Comparison of ENCODE assay signal across 8 mouse cellular contexts in the genomic region with DNA sequence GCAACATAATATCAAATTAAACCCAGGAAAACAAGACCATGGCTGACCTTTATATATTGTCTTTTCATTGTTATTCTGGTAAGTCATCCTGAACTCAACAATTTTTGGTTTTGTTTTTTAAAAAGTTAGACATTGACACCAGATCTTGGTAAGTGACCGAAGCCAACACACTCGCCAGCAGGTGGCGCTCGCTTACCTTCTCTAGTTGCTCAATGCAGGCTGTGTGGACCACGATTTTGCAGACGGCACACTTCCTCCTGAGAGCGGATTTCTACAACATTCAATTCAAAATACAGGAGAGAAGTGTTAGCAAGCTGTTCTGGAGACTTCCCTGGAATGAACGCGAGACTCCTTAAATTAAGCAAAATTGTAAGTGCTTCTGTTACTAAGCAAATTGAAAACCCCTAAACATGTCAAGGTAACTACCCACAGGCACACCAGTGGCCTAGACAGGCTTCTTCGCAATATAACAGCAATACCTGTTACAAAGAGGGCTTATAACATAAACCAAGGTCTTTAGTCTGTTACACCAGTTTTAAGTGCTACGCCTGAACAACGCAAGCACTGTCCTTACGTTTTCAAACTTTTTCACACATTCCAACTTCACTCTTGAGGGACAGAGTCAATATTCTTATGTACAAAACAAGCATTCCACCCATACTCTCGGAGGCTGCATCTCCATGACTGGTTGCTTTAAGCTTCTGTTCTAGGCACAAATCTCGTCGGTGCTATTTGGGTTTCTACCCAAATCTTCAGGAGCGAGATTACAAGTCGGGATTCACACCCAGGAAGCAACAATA.
A peak's percentile ranks its signal among the peaks of the same experiment; 100 is the strongest.
DNase-seq lines count a peak whose midpoint lies in the region; ATAC-seq and TF ChIP-seq lines count a peak whose summit lies in the region.

No protein-coding gene starts in this region.

- no peak overlapping the region for H3K4me3 ChIP-seq in bone marrow macrophage, adult 2 months (ENCODE audit: insufficient read depth, low read length)
- H3K4me3 ChIP-seq in embryonic fibroblast, embryonic 13.5 days (ENCODE audit: insufficient read depth, low read length): no peak overlapping the region
- peak overlapping the region; percentile 39 for H3K4me3 ChIP-seq in heart, embryonic 13.5 days
- H3K4me3 ChIP-seq in kidney, postnatal 0 days (replicated peaks; ENCODE audit: low read depth, low read length): no peak overlapping the region
- H3K4me3 ChIP-seq in liver, embryonic 11.5 days (ENCODE audit: low read depth, low read length): no peak overlapping the region
- no peak overlapping the region for H3K4me3 ChIP-seq in neural tube, embryonic 12.5 days

- H3K27me3 ChIP-seq in heart, embryonic 13.5 days (replicated peaks): no peaks in the 10 kb centered on the region
- no peaks in the 10 kb centered on the region for H3K27me3 ChIP-seq in kidney, postnatal 0 days (ENCODE audit: insufficient read depth, low read length)
- H3K27me3 ChIP-seq in liver, embryonic 11.5 days (replicated peaks; ENCODE audit: control insufficient read depth, insufficient read depth, low read length): no peaks in the 10 kb centered on the region
- H3K27me3 ChIP-seq in neural tube, embryonic 12.5 days (replicated peaks): no peaks in the 10 kb centered on the region

- peak; percentile 78 for DNase-seq in A20 (ENCODE audit: low read depth, low spot score)
- peak; percentile 96 for DNase-seq in kidney, postnatal 0 days (ENCODE audit: low spot score)
- DNase-seq in liver, embryonic 11.5 days (ENCODE audit: low spot score): peak; percentile 75
- DNase-seq in telencephalon, adult 2 months (ENCODE audit: low read depth, low spot score): peak; percentile 92

- no peak for ATAC-seq in heart, embryonic 13.5 days (ENCODE audit: extremely low read depth, insufficient number of reproducible peaks, low FRiP score, low TSS enrichment)
- ATAC-seq in kidney, postnatal 0 days (replicated peaks; ENCODE audit: low FRiP score, low read depth): peak; percentile 65; the same call in 1 of the 2 replicates
- ATAC-seq in liver, embryonic 11.5 days (replicated peaks; ENCODE audit: low FRiP score): no peak
- ATAC-seq in neural tube, embryonic 12.5 days (ENCODE audit: low FRiP score, low read depth): 0 out of 2 replicates have a peak, but pooled peaks have one; percentile 63

- TF ChIP-seq POLR2A in bone marrow macrophage, adult 2 months (IDR thresholded peaks at IDR 0.05; ENCODE audit: borderline replicate concordance, low read depth, low read length): no peak
- no peak for TF ChIP-seq POLR2A in embryonic fibroblast, embryonic 13.5 days (IDR thresholded peaks at IDR 0.05; ENCODE audit: low read depth, low read length)

- peak overlapping the region; percentile 68 for H3K4me2 ChIP-seq in heart, embryonic 13.5 days
- H3K4me2 ChIP-seq in kidney, postnatal 0 days (ENCODE audit: low read length): peak overlapping the region; percentile 40; the same call in 1 of the 2 replicates
- H3K4me2 ChIP-seq in liver, embryonic 11.5 days: no peak overlapping the region
- no peak overlapping the region for H3K4me2 ChIP-seq in neural tube, embryonic 12.5 days (replicated peaks)

- H3K9me3 ChIP-seq in heart, embryonic 13.5 days: no peaks in the 10 kb centered on the region
- H3K9me3 ChIP-seq in kidney, postnatal 0 days (replicated peaks; ENCODE audit: low read length): no peaks in the 10 kb centered on the region
- no peaks in the 10 kb centered on the region for H3K9me3 ChIP-seq in liver, embryonic 11.5 days (ENCODE audit: control insufficient read depth, low read length)
- no peaks in the 10 kb centered on the region for H3K9me3 ChIP-seq in neural tube, embryonic 12.5 days

- H3K9ac ChIP-seq in heart, embryonic 13.5 days: peak overlapping the region; percentile 73
- H3K9ac ChIP-seq in kidney, postnatal 0 days (ENCODE audit: low read depth, low read length): no peak overlapping the region
- H3K9ac ChIP-seq in liver, embryonic 11.5 days (ENCODE audit: low read depth, low read length): no peak overlapping the region
- H3K9ac ChIP-seq in neural tube, embryonic 12.5 days: no peak overlapping the region

- H3K36me3 ChIP-seq in heart, embryonic 13.5 days: no peaks in the 10 kb centered on the region
- H3K36me3 ChIP-seq in kidney, postnatal 0 days (ENCODE audit: insufficient read depth, low read length): no peaks in the 10 kb centered on the region
- no peaks in the 10 kb centered on the region for H3K36me3 ChIP-seq in liver, embryonic 11.5 days (ENCODE audit: control insufficient read depth, insufficient read depth, low read length)
- no peaks in the 10 kb centered on the region for H3K36me3 ChIP-seq in neural tube, embryonic 12.5 days

- peak; percentile 89 for TF ChIP-seq CTCF in bone marrow macrophage, adult 2 months (IDR thresholded peaks at IDR 0.05; ENCODE audit: low read depth, low read length)
- TF ChIP-seq CTCF in embryonic fibroblast, embryonic 13.5 days (IDR thresholded peaks at IDR 0.05; ENCODE audit: borderline replicate concordance, insufficient read depth, low read length): peak; percentile 94
- TF ChIP-seq CTCF in kidney, postnatal 0 days (IDR thresholded peaks at IDR 0.05; ENCODE audit: low read depth): peak; percentile 97

- 44% methylated on average over 18 of the region's 18 CpGs for WGBS in heart, embryonic 13.5 days
- WGBS in kidney, postnatal 0 days: 47% methylated on average over 18 of the region's 18 CpGs
- 43% methylated on average over 18 of the region's 18 CpGs for WGBS in liver, embryonic 11.5 days
- WGBS in neural tube, embryonic 12.5 days: 51% methylated on average over 18 of the region's 18 CpGs

- H3K4me1 ChIP-seq in bone marrow macrophage, adult 2 months (ENCODE audit: control insufficient read depth, insufficient read depth, low read length): no peaks in the 10 kb centered on the region
- no peaks in the 10 kb centered on the region for H3K4me1 ChIP-seq in embryonic fibroblast, embryonic 13.5 days (ENCODE audit: control insufficient read depth, insufficient read depth, low read length)
- 0 out of 2 replicates have a peak, but pooled peaks cover 12% of the 10 kb centered on the region for H3K4me1 ChIP-seq in heart, embryonic 13.5 days
- no peaks in the 10 kb centered on the region; the same call in 1 of the 2 replicates for H3K4me1 ChIP-seq in kidney, postnatal 0 days (replicated peaks; ENCODE audit: insufficient read depth, low read length)
- H3K4me1 ChIP-seq in liver, embryonic 11.5 days (replicated peaks; ENCODE audit: control insufficient read depth, insufficient read depth, low read length): no peaks in the 10 kb centered on the region
- no peaks in the 10 kb centered on the region for H3K4me1 ChIP-seq in neural tube, embryonic 12.5 days

- no peak overlapping the region for H3K27ac ChIP-seq in bone marrow macrophage, adult 2 months (ENCODE audit: insufficient read depth, low read depth, low read length)
- H3K27ac ChIP-seq in embryonic fibroblast, embryonic 13.5 days (ENCODE audit: insufficient read depth, low read length): no peak overlapping the region
- peak overlapping the region; percentile 85 for H3K27ac ChIP-seq in heart, embryonic 13.5 days (replicated peaks)
- H3K27ac ChIP-seq in kidney, postnatal 0 days: no peak overlapping the region
- no peak overlapping the region for H3K27ac ChIP-seq in liver, embryonic 11.5 days (ENCODE audit: low read depth, low read length)
- no peak overlapping the region for H3K27ac ChIP-seq in neural tube, embryonic 12.5 days

Comparison
In these comparisons a context has a peak if more than half of its experiments do, and no peak if none do; other contexts are left out.
1. ATAC-seq: peak in kidney, postnatal 0 days (single experiment) and neural tube, embryonic 12.5 days (single experiment); none in heart, embryonic 13.5 days (single experiment) and liver, embryonic 11.5 days (single experiment).
2. H3K4me2 ChIP-seq: peak in heart, embryonic 13.5 days (single experiment) and kidney, postnatal 0 days (single experiment); none in liver, embryonic 11.5 days (single experiment) and neural tube, embryonic 12.5 days (single experiment).
3. Peak in every context shown above with its lines, with median percentiles within 50 percentile points of each other: DNase-seq and CTCF ChIP-seq.